Mouse (Mus musculus) cerebellum, postnatal 14 days (tissue): ENCODE results near the gene Nphp3.
A peak's percentile ranks its signal among the peaks of the same experiment; 100 is the strongest.

ENCODE experiments used
- DNase-seq, 2 experiments: peaks; one replicate each; pipeline ENCODE4 v3.0.0; 2021; ENCODE audit warnings: mixed read lengths in 2 of 2

The Nphp3 gene

GRCm38 (mm10) chr9:104070241-104070640 lies 67.9 kb downstream of the Nphp3 start:
- DNase-seq = no peak

GRCm38 (mm10) chr9:104070863-104071604 lies 68.7 kb downstream of the Nphp3 start:
- DNase-seq = no peak

GRCm38 (mm10) chr9:104075808-104076207 lies 73.5 kb downstream of the Nphp3 start:
- no peak for DNase-seq

GRCm38 (mm10) chr9:104078780-104079179 lies 76.4 kb downstream of the Nphp3 start:
- DNase-seq = no peak

- DNase-seq = peak; percentile 23 to 57
Observed at GRCm38 (mm10) chr9:104079379-104079778, 77.0 kb downstream of the Nphp3 start.

GRCm38 (mm10) chr9:104080038-104080437 lies 77.7 kb downstream of the Nphp3 start:
- DNase-seq = no peak

GRCm38 (mm10) chr9:104085730-104086429 lies 83.5 kb downstream of the Nphp3 start:
- no peak for DNase-seq

GRCm38 (mm10) chr9:104088555-104088954 lies 86.2 kb downstream of the Nphp3 start:
- no peak for DNase-seq

GRCm38 (mm10) chr9:104092945-104093344 lies 90.6 kb downstream of the Nphp3 start:
- no peak for DNase-seq
